Mouse (Mus musculus): ENCODE results near the gene Wwtr1.

DNA sequence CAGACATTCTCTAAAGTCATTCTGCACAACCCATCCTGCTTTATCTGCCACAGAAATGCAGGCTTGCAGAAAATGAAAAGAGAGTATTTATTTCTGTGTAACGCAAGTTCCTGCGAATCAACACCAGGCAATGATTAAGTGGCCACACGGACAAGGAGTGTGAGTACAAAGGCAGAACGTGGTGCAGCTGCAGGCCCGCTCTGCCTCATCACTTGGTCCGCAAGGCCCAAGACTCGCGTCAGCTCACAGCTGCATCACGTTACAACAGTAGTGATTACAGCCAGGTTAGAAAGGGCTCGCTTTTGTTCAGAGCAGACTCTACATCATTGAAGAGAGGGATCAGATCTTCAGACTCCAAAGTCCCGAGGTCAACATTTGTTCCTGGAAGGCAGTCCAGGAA is 117.1 kb downstream of the Wwtr1 start:
- no peak for TF ChIP-seq POLR2A (IDR thresholded peaks at IDR 0.05; ENCODE audit: borderline replicate concordance, control insufficient read depth, low read depth, low read length)
- no peak for TF ChIP-seq CTCF (IDR thresholded peaks at IDR 0.05; ENCODE audit: control insufficient read depth, insufficient read depth, low read length)
